Mouse (Mus musculus) MEL (cell line): Measurements from ENCODE around the gene Slain1.

Experiments
- CHD2 ChIP-seq: IDR thresholded peaks from 2 replicates; pipeline ENCODE4 v1.6.1; 2011; ENCODE audit warnings: low read length, improper control_type of control experiment
- CTCF ChIP-seq, 3 experiments: IDR thresholded peaks in 2 of 3; conservative IDR thresholded peaks in 1 of 3; 2 replicates each; pipeline ENCODE4 v1.5.1; 2011 to 2012; ENCODE audit warnings: low read length in 3 of 3, low read depth in 2 of 3, mild to moderate bottlenecking in 2 of 3, improper control_type of control experiment in 1 of 3, inconsistent platforms in 1 of 3, mixed read lengths in 1 of 3, moderate library complexity in 1 of 3; ENCODE audit not compliant: control insufficient read depth in 1 of 3, insufficient read depth in 1 of 3, poor library complexity in 1 of 3, severe bottlenecking in 1 of 3
- KAT2A ChIP-seq: conservative IDR thresholded peaks from 2 replicates; pipeline ENCODE4 v1.6.1; 2012; ENCODE audit warnings: low read depth, low read length, improper control_type of control experiment, inconsistent platforms
- ZC3H11A ChIP-seq: IDR thresholded peaks from 2 replicates; pipeline ENCODE4 v1.6.1; 2012; ENCODE audit warnings: low read depth, mild to moderate bottlenecking, inconsistent platforms, low read length, improper control_type of control experiment

- TF ChIP-seq CTCF (IDR thresholded peaks at IDR 0.05 in 2 of 3, conservative IDR thresholded peaks at IDR 0.05 in 1 of 3; ENCODE audit: control insufficient read depth in 1 of 3, insufficient read depth in 1 of 3, low read depth in 2 of 3, low read length in 3 of 3, poor library complexity in 1 of 3, severe bottlenecking in 1 of 3) (peak; percentile 33 to 59 (median 52); a peak in 5 of 6 replicates), CHD2 (no peak), KAT2A (no peak), ZC3H11A (no peak)
Measured at GRCm38 (mm10) chr14:103717516-103717915, 67.5 kb downstream of the Slain1 start.
